Mouse (Mus musculus) neural tube, embryonic 11.5 days (tissue): Measurements from ENCODE around the gene Tmem33. TPM values are rescaled to one million over a fixed set of nuclear protein-coding genes. Genes with fewer than 3 reads are reported as not detected.
A peak's percentile ranks its signal among the peaks of the same experiment; 100 is the strongest.

Experiments
- ATAC-seq: fragments of 200-750 bp; cut with Nextera tagmentation; 2 replicates; pipeline ENCODE4 v1.8.0; 2017; ENCODE audit warnings: moderate number of reproducible peaks, mild to moderate bottlenecking, moderate TSS enrichment, moderate library complexity; ENCODE audit not compliant: insufficient read depth, low FRiP score, low TSS enrichment
- DNase-seq: peaks from one replicate; pipeline ENCODE4 v3.0.0-alpha.2; 2015; ENCODE audit warnings: low spot score
- H3K27ac ChIP-seq: fragments of 300-500 bp; sonication (generic); 2 replicates; pipeline ENCODE4 v1.5.1; 2014; ENCODE audit warnings: low read depth, mild to moderate bottlenecking, low read length
- H3K27me3 ChIP-seq: fragments of 300-500 bp; sonication (generic); 2 replicates; pipeline ENCODE4 v1.6.1; 2014; ENCODE audit warnings: mild to moderate bottlenecking, low read length, mixed read lengths; ENCODE audit not compliant: control insufficient read depth, insufficient read depth
- H3K36me3 ChIP-seq: fragments of 300-500 bp; sonication (generic); 2 replicates; pipeline ENCODE4 v1.6.1; 2014; ENCODE audit warnings: mild to moderate bottlenecking, low read length, moderate library complexity, mixed read lengths; ENCODE audit not compliant: control insufficient read depth, insufficient read depth
- H3K4me1 ChIP-seq: fragments of 300-500 bp; sonication (generic); 2 replicates; pipeline ENCODE4 v1.6.1; 2014; ENCODE audit warnings: low read length, mixed read lengths; ENCODE audit not compliant: control insufficient read depth, insufficient read depth
- H3K4me2 ChIP-seq: fragments of 300-500 bp; sonication (generic); 2 replicates; pipeline ENCODE4 v1.6.1; 2014; ENCODE audit warnings: low read depth, mild to moderate bottlenecking, moderate library complexity
- H3K4me3 ChIP-seq: fragments of 300-500 bp; sonication (generic); 2 replicates; pipeline ENCODE4 v1.5.1; 2014; ENCODE audit warnings: low read depth, low read length
- H3K9ac ChIP-seq: fragments of 300-500 bp; sonication (generic); 2 replicates; pipeline ENCODE4 v1.6.1; 2014; ENCODE audit warnings: mild to moderate bottlenecking, low read length
- H3K9me3 ChIP-seq: fragments of 300-500 bp; sonication (generic); 2 replicates; pipeline ENCODE4 v1.6.1; 2016; ENCODE audit warnings: low read length; ENCODE audit not compliant: control insufficient read depth
- WGBS: fragments of 180-500 bp; shearing (Covaris S2); extraction: QIAGEN DNeasy Blood & Tissue Kit; methylation state at CpG from one replicate; pipeline ENCODE4 v1.1.7; 2014; 5-methylcytosine and 5-hydroxymethylcytosine counted together
- polyA plus RNA-seq: library from polyadenylated mRNA; unstranded; fragments of >200 nt; fragmentation: Nextera tagmentation; extraction: Ambion mirVana; gene quantifications from 2 replicates; pipeline ENCODE4 v1.2.1, GENCODE M21; 2014

Gene Tmem33
- polyA plus RNA-seq, 1 experiment from 2014 or later, result 104 TPM

- 1% methylated on average over 15 of the region's 15 CpGs for WGBS
- ATAC-seq (no peak), DNase-seq (no peak)
- no peaks in the 10 kb centered on the region for H3K9me3 ChIP-seq
- no peak overlapping the region for H3K4me2 ChIP-seq
- H3K27ac ChIP-seq, result no peak overlapping the region
- H3K36me3 ChIP-seq, result no peaks in the 10 kb centered on the region
- no peak overlapping the region for H3K9ac ChIP-seq
- H3K27me3 ChIP-seq, result peaks cover 97% of the 10 kb centered on the region
- H3K4me1 ChIP-seq, result peaks cover 11% of the 10 kb centered on the region; the same call in 1 of the 2 replicates
- H3K4me3 ChIP-seq, result no peak overlapping the region
These were observed 36.8 kb upstream of the Tmem33 start for GRCm38 (mm10) chr5:67223391-67224121.

GRCm38 (mm10) chr5:67224122-67224502 lies 36.3 kb upstream of the Tmem33 start:
- WGBS, result 8% methylated on average over 6 of the region's 6 CpGs
- no peak overlapping the region for H3K27ac ChIP-seq

GRCm38 (mm10) chr5:67225758-67226157 lies 34.6 kb upstream of the Tmem33 start:
- 37% methylated on average over 7 of the region's 7 CpGs for WGBS

More at GRCm38 (mm10) chr5:67224122-67224502, 36.3 kb upstream of the Tmem33 start:
- Histone ChIP-seq H3K4me1 (peaks cover 11% of the 10 kb centered on the region; the same call in 1 of the 2 replicates), H3K27me3 (peaks cover 97% of the 10 kb centered on the region), H3K4me2 (no peak overlapping the region), H3K36me3 (no peaks in the 10 kb centered on the region), H3K4me3 (no peak overlapping the region), H3K9me3 (no peaks in the 10 kb centered on the region), H3K9ac (no peak overlapping the region)
- no peak for ATAC-seq
- DNase-seq, result no peak

GRCm38 (mm10) chr5:67227261-67227660 lies 33.1 kb upstream of the Tmem33 start:
- Histone ChIP-seq H3K4me3 (no peak overlapping the region), H3K27me3 (peaks cover 97% of the 10 kb centered on the region), H3K9me3 (no peaks in the 10 kb centered on the region), H3K9ac (no peak overlapping the region), H3K27ac (no peak overlapping the region), H3K36me3 (no peaks in the 10 kb centered on the region), H3K4me1 (peaks cover 17% of the 10 kb centered on the region; the same call in 1 of the 2 replicates), H3K4me2 (no peak overlapping the region)
- ATAC-seq (no peak), DNase-seq (no peak)
- WGBS, result 6% methylated on average over 11 of the region's 11 CpGs

More at GRCm38 (mm10) chr5:67225758-67226157, 34.6 kb upstream of the Tmem33 start:
- H3K36me3 ChIP-seq, result no peaks in the 10 kb centered on the region
- H3K4me1 ChIP-seq, result peaks cover 16% of the 10 kb centered on the region; the same call in 1 of the 2 replicates
- H3K4me2 ChIP-seq, result no peak overlapping the region
- ATAC-seq (no peak), DNase-seq (no peak)
- no peaks in the 10 kb centered on the region for H3K9me3 ChIP-seq
- H3K4me3 ChIP-seq, result no peak overlapping the region
- H3K27ac ChIP-seq, result no peak overlapping the region
- no peak overlapping the region for H3K9ac ChIP-seq
- H3K27me3 ChIP-seq, result peaks cover 98% of the 10 kb centered on the region

- Histone ChIP-seq H3K27me3 (peaks cover 97% of the 10 kb centered on the region), H3K4me2 (peak overlapping the region; percentile 28), H3K9me3 (no peaks in the 10 kb centered on the region), H3K4me3 (no peak overlapping the region), H3K27ac (no peak overlapping the region), H3K9ac (no peak overlapping the region), H3K36me3 (no peaks in the 10 kb centered on the region), H3K4me1 (peaks cover 11% of the 10 kb centered on the region; the same call in 1 of the 2 replicates)
- DNase-seq (no peak), ATAC-seq (no peak)
- WGBS, result under 1% methylated on average over 15 of the region's 15 CpGs
These were observed 32.5 kb upstream of the Tmem33 start for GRCm38 (mm10) chr5:67227682-67228444.

GRCm38 (mm10) chr5:67234682-67235081 lies 25.7 kb upstream of the Tmem33 start:
- no peak for DNase-seq
- WGBS, result 33% methylated on average over 4 of the region's 4 CpGs
- peaks cover 62% of the 10 kb centered on the region for H3K27me3 ChIP-seq

GRCm38 (mm10) chr5:67235462-67235861 lies 24.9 kb upstream of the Tmem33 start:
- H3K4me3 ChIP-seq, result no peak overlapping the region
- 54% methylated on average over 3 of the region's 3 CpGs for WGBS
- H3K4me1 ChIP-seq, result peaks cover 3% of the 10 kb centered on the region; the same call in 1 of the 2 replicates
- no peak overlapping the region for H3K27ac ChIP-seq
- DNase-seq, result no peak
- peaks cover 54% of the 10 kb centered on the region for H3K27me3 ChIP-seq
- H3K9me3 ChIP-seq, result no peaks in the 10 kb centered on the region
- no peak overlapping the region for H3K9ac ChIP-seq
- no peak overlapping the region for H3K4me2 ChIP-seq
- no peak for ATAC-seq
- no peaks in the 10 kb centered on the region for H3K36me3 ChIP-seq

More at GRCm38 (mm10) chr5:67234682-67235081, 25.7 kb upstream of the Tmem33 start:
- Histone ChIP-seq H3K4me2 (no peak overlapping the region), H3K36me3 (no peaks in the 10 kb centered on the region), H3K4me1 (peaks cover 6% of the 10 kb centered on the region; the same call in 1 of the 2 replicates), H3K27ac (no peak overlapping the region), H3K4me3 (no peak overlapping the region), H3K9me3 (no peaks in the 10 kb centered on the region), H3K9ac (no peak overlapping the region)
- ATAC-seq, result no peak

- H3K4me3 ChIP-seq, result no peak overlapping the region
- H3K27me3 ChIP-seq, result peaks cover 43% of the 10 kb centered on the region
- H3K36me3 ChIP-seq, result no peaks in the 10 kb centered on the region
- H3K27ac ChIP-seq, result no peak overlapping the region
- no peak for ATAC-seq
- no peaks in the 10 kb centered on the region for H3K9me3 ChIP-seq
- no peak overlapping the region for H3K9ac ChIP-seq
- DNase-seq, result no peak
- H3K4me1 ChIP-seq, result no peaks in the 10 kb centered on the region
- H3K4me2 ChIP-seq, result no peak overlapping the region
- WGBS, result 87% methylated on average over 3 of the region's 3 CpGs
These were observed 23.8 kb upstream of the Tmem33 start for GRCm38 (mm10) chr5:67236601-67237000.
